Mouse (Mus musculus) heart, adult 2 months (tissue): ENCODE data around the gene Tmem151b.

Source experiments
- CTCF ChIP-seq: fragments of 200-600 bp; IDR thresholded peaks from 2 replicates; pipeline ENCODE4 v1.8.1; 2022; ENCODE audit warnings: antibody characterized with exemption, mild to moderate bottlenecking, moderate library complexity
- POLR2A ChIP-seq: fragments of 200-500 bp; IDR thresholded peaks from 2 replicates; pipeline ENCODE4 v1.6.1; 2011; ENCODE audit warnings: mild to moderate bottlenecking, low read depth, low read length, control low read depth; ENCODE audit not compliant: insufficient read depth

- TF ChIP-seq CTCF = no peak
- no peak for TF ChIP-seq POLR2A
These were observed 1.8 kb upstream of the Tmem151b start for GRCm38 (mm10) chr17:45551249-45551796.
